Mouse (Mus musculus): ENCODE measurements around the gene Ppp2r2c. TPM values are rescaled to one million over a fixed set of nuclear protein-coding genes. Genes with fewer than 3 reads are reported as not detected.

The Ppp2r2c gene
- polyA plus RNA-seq, 1 experiment from 2014 or later, result 26.7 TPM

DNA sequence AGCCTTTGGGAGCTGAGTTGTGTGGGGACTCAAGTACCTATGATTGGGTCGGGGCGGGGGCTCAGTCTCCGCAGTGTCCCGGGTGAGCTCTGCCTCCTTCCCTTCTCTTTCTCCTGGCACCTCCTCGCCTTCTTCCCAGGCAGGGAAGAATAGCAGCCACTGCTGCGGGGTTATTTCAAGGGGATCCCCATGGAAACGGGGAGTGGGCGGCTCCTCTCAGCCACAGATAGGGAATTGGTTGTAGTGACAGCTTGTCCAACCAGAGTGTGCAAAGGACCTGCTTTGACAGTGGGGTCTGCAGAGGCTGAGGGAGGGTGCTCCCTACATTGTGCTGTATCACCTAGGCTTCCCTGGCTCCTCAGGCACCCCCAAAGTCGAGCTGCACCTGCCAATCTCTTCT, 22.5 kb downstream of the Ppp2r2c start:
- Histone ChIP-seq H3K27ac (peak overlapping the region; percentile 66), H3K27me3 (peaks cover 4% of the 10 kb centered on the region; the same call in 1 of the 2 replicates), H3K4me1 (replicated peaks) (peaks cover 75% of the 10 kb centered on the region), H3K9me3 (no peaks in the 10 kb centered on the region), H3K36me3 (no peaks in the 10 kb centered on the region), H3K4me2 (no peak overlapping the region), H3K9ac (peak overlapping the region; percentile 51; the same call in 1 of the 2 replicates), H3K4me3 (no peak overlapping the region)
- peak; percentile 44 for ATAC-seq (ENCODE audit: low FRiP score)
- WGBS, result 19% methylated on average over 9 of the region's 9 CpGs

DNA sequence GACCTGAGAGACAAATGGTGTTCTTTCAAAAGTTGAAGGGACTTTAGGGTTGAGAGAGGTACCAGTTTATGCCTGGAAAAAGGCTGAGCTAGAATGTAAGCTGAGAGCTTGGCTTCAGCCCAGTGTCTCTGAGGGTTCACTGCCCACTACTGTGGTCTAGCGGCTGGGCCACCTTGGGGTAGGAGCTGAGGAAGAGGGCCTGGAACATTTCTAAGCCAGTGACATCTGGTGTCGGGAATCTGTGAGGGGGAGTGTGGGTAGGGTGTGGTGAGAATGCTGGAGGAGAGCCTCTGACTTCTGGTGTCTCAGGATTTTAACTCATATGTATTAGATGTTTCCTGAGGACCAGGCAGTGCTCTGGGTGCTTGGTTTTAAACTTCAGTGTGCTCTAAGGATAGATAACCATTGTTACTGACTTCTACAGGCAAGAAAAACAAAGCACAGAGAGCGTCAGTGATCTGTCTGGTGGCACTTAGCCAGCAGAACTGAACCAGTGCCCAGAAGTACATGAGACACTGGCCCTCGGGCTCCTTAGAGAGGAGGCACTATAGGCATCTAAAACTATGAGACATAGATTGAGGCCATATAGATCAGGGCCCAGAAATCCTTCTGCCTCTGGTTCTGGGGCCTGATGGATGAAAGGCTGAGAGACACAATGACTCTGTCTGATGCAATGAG, 23.6 kb downstream of the Ppp2r2c start:
- 58% methylated on average over 4 of the region's 4 CpGs for whole genome bisulfite sequencing
- H3K4me3 ChIP-seq, result no peak overlapping the region
- H3K36me3 ChIP-seq, result no peaks in the 10 kb centered on the region
- no peak overlapping the region; the same call in 1 of the 2 replicates for H3K27ac ChIP-seq
- ATAC-seq (ENCODE audit: low FRiP score), result no peak
- no peak overlapping the region for H3K9ac ChIP-seq
- H3K9me3 ChIP-seq, result no peaks in the 10 kb centered on the region
- H3K4me1 ChIP-seq (replicated peaks), result peaks cover 72% of the 10 kb centered on the region
- H3K4me2 ChIP-seq, result no peak overlapping the region
- peaks cover 4% of the 10 kb centered on the region; the same call in 1 of the 2 replicates for H3K27me3 ChIP-seq

DNA sequence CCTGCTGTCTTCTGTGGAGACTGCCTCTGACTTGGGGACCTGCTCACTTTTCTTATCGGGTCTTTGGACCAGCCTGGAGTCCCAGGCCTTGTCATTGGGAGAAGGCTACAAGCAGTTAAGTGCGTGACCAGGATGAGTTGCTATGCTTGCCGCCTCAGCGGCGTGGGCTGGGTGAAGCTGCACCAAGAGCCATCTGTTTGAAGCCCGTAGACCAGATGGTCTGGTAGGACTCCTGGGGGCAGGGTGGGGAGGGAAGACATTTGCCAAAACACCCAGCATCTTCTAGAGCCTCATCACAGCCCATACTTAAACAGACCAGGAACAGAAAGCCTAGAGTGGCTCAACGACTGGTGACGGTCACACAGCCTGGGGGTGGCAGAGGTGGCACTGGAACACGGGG, 24.9 kb downstream of the Ppp2r2c start:
- H3K9ac ChIP-seq, result no peak overlapping the region
- no peak overlapping the region for H3K27ac ChIP-seq
- peaks cover 4% of the 10 kb centered on the region; the same call in 1 of the 2 replicates for H3K27me3 ChIP-seq
- H3K4me2 ChIP-seq, result no peak overlapping the region
- no peak overlapping the region for H3K4me3 ChIP-seq
- ATAC-seq (ENCODE audit: low FRiP score), result no peak
- WGBS, result 71% methylated on average over 9 of the region's 9 CpGs
- no peaks in the 10 kb centered on the region for H3K36me3 ChIP-seq
- no peaks in the 10 kb centered on the region for H3K9me3 ChIP-seq
- H3K4me1 ChIP-seq (replicated peaks), result peaks cover 59% of the 10 kb centered on the region

- Histone ChIP-seq H3K4me2 (no peak overlapping the region), H3K9ac (no peak overlapping the region), H3K4me3 (no peak overlapping the region), H3K4me1 (replicated peaks) (peaks cover 63% of the 10 kb centered on the region), H3K27ac (no peak overlapping the region), H3K9me3 (no peaks in the 10 kb centered on the region), H3K36me3 (no peaks in the 10 kb centered on the region), H3K27me3 (peaks cover 4% of the 10 kb centered on the region; the same call in 1 of the 2 replicates)
- no peak for ATAC-seq (ENCODE audit: low FRiP score)
- 79% methylated on average over 10 of the region's 10 CpGs for WGBS
Observed at GRCm38 (mm10) chr5:36894070-36894469, 25.8 kb downstream of the Ppp2r2c start.

DNA sequence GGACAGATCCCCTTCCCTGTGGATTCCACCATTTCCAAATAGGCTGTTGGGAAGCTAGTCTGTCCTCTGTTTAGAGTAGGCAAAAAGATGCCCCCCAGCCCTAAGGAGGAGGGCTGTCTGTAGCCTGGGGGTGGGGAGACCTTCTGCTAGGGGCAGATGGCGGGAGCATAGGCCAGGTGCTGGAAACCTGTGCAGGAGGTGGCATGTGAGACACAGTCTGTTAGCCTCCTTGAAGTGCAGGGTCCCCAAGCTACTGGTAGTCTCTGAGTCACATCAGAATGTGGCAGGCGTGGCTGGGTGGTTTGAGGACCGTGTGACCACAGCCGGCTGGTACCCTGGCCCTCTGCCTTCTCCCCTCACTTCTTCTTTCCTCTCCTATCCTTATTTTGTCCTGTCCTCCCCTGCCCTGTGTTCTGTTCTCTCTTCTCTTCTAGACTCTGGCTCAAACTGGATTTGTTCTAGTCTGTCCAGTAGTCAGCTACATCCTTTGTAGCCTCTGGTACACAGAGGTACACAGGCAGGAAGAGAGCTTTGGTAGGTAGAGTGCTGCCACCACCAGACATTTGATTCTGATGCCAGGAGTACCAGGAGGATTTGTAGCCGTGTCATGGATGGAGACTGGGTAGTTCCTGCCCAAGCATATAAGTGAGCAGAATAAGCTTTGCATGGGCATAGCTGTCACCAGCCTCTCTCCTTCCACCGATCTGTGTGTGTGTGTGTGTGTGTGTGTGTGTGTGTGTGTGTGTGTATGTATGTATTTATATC, 26.5 kb downstream of the Ppp2r2c start:
- H3K4me1 ChIP-seq (replicated peaks), result peaks cover 65% of the 10 kb centered on the region
- H3K4me2 ChIP-seq, result no peak overlapping the region
- no peaks in the 10 kb centered on the region for H3K36me3 ChIP-seq
- H3K4me3 ChIP-seq, result no peak overlapping the region
- H3K9ac ChIP-seq, result no peak overlapping the region
- ATAC-seq (ENCODE audit: low FRiP score), result no peak
- peaks cover 4% of the 10 kb centered on the region for H3K27me3 ChIP-seq
- no peaks in the 10 kb centered on the region for H3K9me3 ChIP-seq
- peak overlapping the region; percentile 32 for H3K27ac ChIP-seq
- WGBS, result 79% methylated on average over 6 of the region's 6 CpGs

DNA sequence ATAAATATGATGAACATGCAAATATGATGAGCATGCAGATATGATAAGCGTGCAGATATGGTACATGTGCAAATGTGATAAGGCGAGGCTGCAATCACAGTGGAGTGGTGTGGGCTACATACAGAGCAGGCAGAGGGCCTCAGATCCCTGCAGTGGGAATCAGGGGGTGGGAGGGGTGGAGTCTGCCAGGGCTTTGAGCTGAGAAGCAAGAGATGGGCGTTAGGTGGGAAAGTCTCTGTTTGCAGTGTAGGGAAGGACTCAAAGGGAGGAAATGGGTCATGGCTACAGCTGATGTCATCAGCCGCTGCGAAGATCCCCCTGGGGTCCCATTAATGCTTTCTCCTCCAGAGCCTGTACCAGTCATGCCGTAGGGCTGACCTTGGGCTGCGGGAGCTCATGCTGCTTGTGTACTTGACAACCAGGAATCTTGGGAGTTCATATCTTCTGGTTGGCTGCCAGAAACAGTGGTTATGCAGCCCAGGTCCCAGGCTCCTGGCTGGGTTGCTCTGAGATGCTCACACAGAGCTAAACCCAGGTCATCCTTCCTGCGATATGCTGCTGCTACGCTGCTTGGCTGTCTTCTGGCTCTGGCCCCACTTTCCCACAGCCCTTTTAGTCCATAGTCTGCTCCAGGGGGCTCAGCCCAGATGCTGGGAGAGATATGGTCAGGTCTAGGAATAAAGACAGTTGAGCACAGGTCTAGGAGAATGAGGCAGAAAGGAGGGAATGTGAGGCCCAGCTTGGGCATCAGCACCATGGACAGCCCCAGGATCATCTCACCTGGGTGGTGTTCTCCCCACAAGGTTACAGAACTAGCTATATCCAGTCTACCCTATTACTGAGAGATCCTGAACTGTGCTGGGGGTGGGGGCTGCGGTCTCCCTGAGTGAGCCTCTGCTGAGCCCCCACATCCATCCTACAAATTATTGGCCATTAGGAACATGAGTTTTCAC, 27.6 kb downstream of the Ppp2r2c start:
- H3K4me3 ChIP-seq, result no peak overlapping the region
- no peaks in the 10 kb centered on the region for H3K9me3 ChIP-seq
- H3K27me3 ChIP-seq, result peaks cover 4% of the 10 kb centered on the region
- H3K4me2 ChIP-seq, result no peak overlapping the region
- H3K36me3 ChIP-seq, result no peaks in the 10 kb centered on the region
- WGBS, result 69% methylated on average over 10 of the region's 10 CpGs
- H3K9ac ChIP-seq, result no peak overlapping the region
- peak; percentile 14; the same call in 1 of the 2 replicates for ATAC-seq (ENCODE audit: low FRiP score)
- peaks cover 67% of the 10 kb centered on the region for H3K4me1 ChIP-seq (replicated peaks)
- H3K27ac ChIP-seq, result peak overlapping the region; percentile 24; the same call in 1 of the 2 replicates

- Histone ChIP-seq H3K4me3 (no peak overlapping the region), H3K4me1 (replicated peaks) (peaks cover 50% of the 10 kb centered on the region), H3K27ac (no peak overlapping the region), H3K4me2 (no peak overlapping the region), H3K9ac (no peak overlapping the region), H3K9me3 (no peaks in the 10 kb centered on the region), H3K27me3 (peaks cover 4% of the 10 kb centered on the region), H3K36me3 (no peaks in the 10 kb centered on the region)
- 83% methylated on average over 8 of the region's 8 CpGs for WGBS
- ATAC-seq (ENCODE audit: low FRiP score), result no peak
Observed at GRCm38 (mm10) chr5:36897999-36898398, 29.7 kb downstream of the Ppp2r2c start.

DNA sequence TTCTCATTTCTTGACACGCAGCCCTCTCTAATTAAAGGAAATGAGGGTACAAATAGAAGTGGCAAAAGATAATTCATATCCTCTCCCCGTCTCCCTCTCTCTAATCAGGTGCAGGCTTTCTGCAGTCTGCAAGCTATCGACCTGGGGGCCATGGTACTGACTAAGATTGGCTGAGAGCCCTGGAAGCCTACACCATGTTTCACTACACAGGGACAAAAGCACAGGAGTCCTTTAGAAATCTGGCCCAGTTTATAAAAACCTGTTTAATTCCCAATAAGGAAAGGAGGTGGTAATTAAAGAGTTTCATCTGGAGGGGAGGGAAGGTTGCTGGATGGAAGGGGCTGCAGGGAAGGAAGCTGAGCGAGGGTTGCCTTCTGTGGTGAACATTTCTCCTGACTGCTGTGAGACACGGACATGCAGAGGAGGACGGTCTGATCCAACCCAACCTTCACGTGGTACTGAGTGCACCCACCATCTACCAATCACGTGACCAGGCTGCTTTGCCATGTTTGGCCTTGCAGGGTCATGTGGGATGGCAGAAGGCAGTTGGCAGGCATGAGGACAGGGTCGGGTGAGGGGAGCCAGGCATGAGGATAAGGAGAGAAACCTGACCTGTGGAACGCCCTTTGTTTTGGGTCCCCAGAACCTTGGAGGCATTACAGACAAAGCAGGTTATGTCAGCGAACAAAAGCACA, 30.2 kb downstream of the Ppp2r2c start:
- H3K4me3 ChIP-seq, result no peak overlapping the region
- no peaks in the 10 kb centered on the region for H3K9me3 ChIP-seq
- peaks cover 4% of the 10 kb centered on the region for H3K27me3 ChIP-seq
- H3K9ac ChIP-seq, result no peak overlapping the region
- H3K27ac ChIP-seq, result no peak overlapping the region
- ATAC-seq (ENCODE audit: low FRiP score), result no peak
- peaks cover 47% of the 10 kb centered on the region for H3K4me1 ChIP-seq (replicated peaks)
- WGBS, result 78% methylated on average over 11 of the region's 11 CpGs
- H3K4me2 ChIP-seq, result no peak overlapping the region
- H3K36me3 ChIP-seq, result no peaks in the 10 kb centered on the region

DNA sequence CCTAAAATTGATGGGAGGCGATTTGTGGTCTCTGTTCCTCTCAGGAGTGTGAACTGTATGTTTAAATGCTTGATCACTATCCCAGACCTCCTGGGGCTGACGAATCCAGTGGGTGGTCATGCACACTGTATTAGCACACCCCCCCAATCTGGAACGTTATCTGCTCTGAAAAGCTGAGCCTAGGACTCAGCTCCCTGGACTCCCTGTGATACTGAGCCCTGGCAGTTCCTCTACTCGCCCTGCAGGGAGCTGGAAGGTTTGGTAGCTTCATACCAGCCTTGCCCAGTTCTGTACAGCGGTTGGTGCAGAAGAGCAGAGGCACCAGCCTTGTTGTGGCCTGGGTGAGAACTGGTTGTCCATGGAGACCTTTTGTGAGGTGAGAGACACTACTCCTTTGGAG, 31.1 kb downstream of the Ppp2r2c start:
- Histone ChIP-seq H3K27ac (no peak overlapping the region), H3K27me3 (peaks cover 9% of the 10 kb centered on the region), H3K9ac (no peak overlapping the region), H3K4me2 (no peak overlapping the region), H3K4me1 (replicated peaks) (peaks cover 47% of the 10 kb centered on the region), H3K4me3 (no peak overlapping the region), H3K9me3 (no peaks in the 10 kb centered on the region), H3K36me3 (no peaks in the 10 kb centered on the region)
- 0 out of 2 replicates have a peak, but pooled peaks have one; percentile 21 for ATAC-seq (ENCODE audit: low FRiP score)
- WGBS, result 74% methylated on average over 5 of the region's 5 CpGs

- Histone ChIP-seq H3K4me2 (no peak overlapping the region), H3K27ac (peak overlapping the region; percentile 63), H3K27me3 (peaks cover 7% of the 10 kb centered on the region; the same call in 1 of the 2 replicates), H3K36me3 (no peaks in the 10 kb centered on the region), H3K4me1 (replicated peaks) (peaks cover 47% of the 10 kb centered on the region), H3K9ac (no peak overlapping the region), H3K9me3 (no peaks in the 10 kb centered on the region), H3K4me3 (no peak overlapping the region)
- no peak for ATAC-seq (ENCODE audit: low FRiP score)
- WGBS, result 51% methylated on average over 6 of the region's 6 CpGs
Observed at GRCm38 (mm10) chr5:36900189-36900619, 31.9 kb downstream of the Ppp2r2c start.

GRCm38 (mm10) chr5:36902807-36903206, 34.5 kb downstream of the Ppp2r2c start:
- Histone ChIP-seq H3K9me3 (no peaks in the 10 kb centered on the region), H3K9ac (no peak overlapping the region), H3K36me3 (no peaks in the 10 kb centered on the region), H3K27ac (no peak overlapping the region), H3K27me3 (peaks cover 7% of the 10 kb centered on the region; the same call in 1 of the 2 replicates), H3K4me2 (no peak overlapping the region), H3K4me1 (replicated peaks) (peaks cover 47% of the 10 kb centered on the region), H3K4me3 (no peak overlapping the region)
- 83% methylated on average over 2 of the region's 2 CpGs for WGBS
- ATAC-seq (ENCODE audit: low FRiP score), result no peak
